In the genomic region with DNA sequence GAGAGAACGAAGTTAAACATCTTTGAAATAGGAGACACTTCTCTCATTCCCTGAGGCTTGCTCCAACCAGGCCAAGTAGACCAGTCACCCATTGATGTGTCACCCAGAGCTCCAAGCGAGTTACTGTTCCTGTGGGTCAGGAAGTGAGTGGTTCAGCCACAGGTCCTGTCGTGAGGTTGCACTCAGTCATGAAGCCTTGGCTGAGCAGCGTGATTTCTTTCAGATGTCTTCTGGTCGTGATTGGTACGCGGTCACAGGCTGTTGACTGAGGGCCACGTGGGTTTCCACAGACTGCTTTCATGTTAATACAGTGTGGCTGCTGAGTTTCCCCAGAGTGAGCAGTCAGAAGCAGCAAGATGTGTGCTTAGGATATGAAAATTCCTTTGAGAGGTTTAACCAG, we compare ENCODE assay signal across 15 mouse cellular contexts. TPM values are rescaled to one million over a fixed set of nuclear protein-coding genes. Genes with fewer than 3 reads are reported as not detected.
DNase-seq lines count a peak whose midpoint lies in the region; ATAC-seq and TF ChIP-seq lines count a peak whose summit lies in the region.
"Had no signal": no experiment of that assay in that cellular context is flagged by ENCODE, and none has a peak within 500 bp of the region (broad histone marks: within the 10 kb centered on the region; RNA-seq: fewer than 3 reads in every experiment).

No protein-coding gene starts in this region.

- no peak for ATAC-seq in CD4-positive, CD25-positive, alpha-beta regulatory T cell, adult 4 months
- peak; percentile 84 to 93 for ATAC-seq in hematopoietic stem cell, adult 5-6 weeks (replicated peaks in 1 of 2; ENCODE audit: insufficient read depth in 1 of 2, low FRiP score in 2 of 2, low TSS enrichment in 1 of 2, low read depth in 1 of 2, poor library complexity in 2 of 2, severe bottlenecking in 2 of 2)
- ATAC-seq in forebrain, postnatal 0 days: no peak
- ATAC-seq: midbrain, embryonic 13.5 days had no signal

- no peak overlapping the region for H3K4me2 ChIP-seq in forebrain, postnatal 0 days (ENCODE audit: low read depth)
- H3K4me2 ChIP-seq: hindbrain, embryonic 15.5 days; limb, embryonic 13.5 days; midbrain, embryonic 13.5 days; neural tube, embryonic 12.5 days had no signal

- no peaks in the 10 kb centered on the region for H3K4me1 ChIP-seq in forebrain, postnatal 0 days (ENCODE audit: insufficient read depth)
- H3K4me1 ChIP-seq: neural tube, embryonic 12.5 days had no signal

- DNase-seq in CD4-positive, CD25-positive, alpha-beta regulatory T cell, adult 2 months (ENCODE audit: low read depth, low spot score): peak; percentile 3
- peak; percentile 11 for DNase-seq in thymus, postnatal 0 days (ENCODE audit: low spot score)
- DNase-seq in thymus, postnatal 10 days (ENCODE audit: low spot score in 2 of 2): no peak
- no peak for DNase-seq in urinary bladder, postnatal 10 days (ENCODE audit: low spot score)
- no peak for DNase-seq in forebrain, postnatal 0 days
- DNase-seq in lung, postnatal 25 days (ENCODE audit: low spot score): no peak
- DNase-seq: cerebellum, adult 11-12 months; heart, adult 18-20 months; lung, postnatal 36 days had no signal

- no peaks in the 10 kb centered on the region for H3K36me3 ChIP-seq in forebrain, postnatal 0 days (ENCODE audit: insufficient read depth)
- H3K36me3 ChIP-seq: hindbrain, embryonic 15.5 days; midbrain, embryonic 13.5 days; neural tube, embryonic 12.5 days had no signal

- no peaks in the 10 kb centered on the region for H3K27me3 ChIP-seq in forebrain, postnatal 0 days (ENCODE audit: insufficient read depth, low read length)
- H3K27me3 ChIP-seq: hindbrain, embryonic 15.5 days; limb, embryonic 13.5 days; midbrain, embryonic 13.5 days; neural tube, embryonic 12.5 days had no signal

- no peak overlapping the region for H3K9ac ChIP-seq in forebrain, postnatal 0 days
- H3K9ac ChIP-seq: hindbrain, embryonic 15.5 days; limb, embryonic 13.5 days; midbrain, embryonic 13.5 days; neural tube, embryonic 12.5 days had no signal

- WGBS in forebrain, postnatal 0 days: 84% methylated on average over 8 of the region's 8 CpGs

- no peak overlapping the region for H3K4me3 ChIP-seq in forebrain, postnatal 0 days (ENCODE audit: low read depth, low read length)
- H3K4me3 ChIP-seq: hindbrain, embryonic 15.5 days; limb, embryonic 13.5 days; midbrain, embryonic 13.5 days; neural tube, embryonic 12.5 days had no signal

- TF ChIP-seq CTCF in forebrain, postnatal 0 days (IDR thresholded peaks at IDR 0.05; ENCODE audit: low read depth): no peak

- no peak overlapping the region for H3K27ac ChIP-seq in forebrain, postnatal 0 days (ENCODE audit: low read depth, low read length)
- H3K27ac ChIP-seq: hindbrain, embryonic 15.5 days; limb, embryonic 13.5 days; midbrain, embryonic 13.5 days; neural tube, embryonic 12.5 days had no signal

- H3K9me3 ChIP-seq in forebrain, postnatal 0 days (ENCODE audit: low read length): no peaks in the 10 kb centered on the region
- H3K9me3 ChIP-seq: hindbrain, embryonic 15.5 days; limb, embryonic 13.5 days; midbrain, embryonic 13.5 days; neural tube, embryonic 12.5 days had no signal

RNA-seq across cellular contexts. Expression of a gene that starts 33.5 kb away (rescaled TPM):
- under 1 TPM; 0.36 to 0.49 TPM for polyA plus RNA-seq in CD4-positive, CD25-positive, alpha-beta regulatory T cell, adult 4 months (2017; shearing (Covaris generic))
- polyA plus RNA-seq in thymus, postnatal 0 days (2015; fragmentation: Nextera tagmentation; extraction: Ambion mirVana): 5.1 and 6.6 TPM in 2 replicates
- 17.3 and 20.6 TPM in 2 replicates for total RNA-seq in hematopoietic stem cell, adult 5-6 weeks (2017)
- total RNA-seq in forebrain, postnatal 0 days (2014; rRNA removed): 38.4 and 41.8 TPM in 2 replicates
- 7.6 and 9.1 TPM in 2 replicates for polyA plus RNA-seq in forebrain, postnatal 0 days (2015; fragmentation: Nextera tagmentation; extraction: Ambion mirVana)

Comparison
In these comparisons a context has a peak if more than half of its experiments do, and no peak if none do; other contexts are left out.
1. DNase-seq: peak in CD4-positive, CD25-positive, alpha-beta regulatory T cell, adult 2 months (single experiment) and thymus, postnatal 0 days (single experiment); none in thymus, postnatal 10 days (0 of 2), urinary bladder, postnatal 10 days (single experiment), forebrain, postnatal 0 days (single experiment) and lung, postnatal 25 days (single experiment).
2. ATAC-seq: peak in hematopoietic stem cell, adult 5-6 weeks (2 of 2); none in CD4-positive, CD25-positive, alpha-beta regulatory T cell, adult 4 months (single experiment) and forebrain, postnatal 0 days (single experiment).